Mouse (Mus musculus) adrenal gland, postnatal 14 days (tissue): ENCODE data around the gene Tgfbrap1. TPM values are rescaled to one million over a fixed set of nuclear protein-coding genes. Genes with fewer than 3 reads are reported as not detected.
"Not testable (repeated sequence)": the region's sequence is repeated elsewhere in the genome, so short reads cannot be mapped to it uniquely, and the experiment has no call there.

Source experiments
- DNase-seq: peaks from one replicate; pipeline ENCODE4 v3.0.0; 2021; ENCODE audit warnings: mixed read lengths
- microRNA-seq, 2 experiments: library from miRNA; unstranded; fragments of <30 nt; microRNA quantifications; one replicate each; pipeline ENCODE4 v1.2.0; 2021
- total RNA-seq: library from RNA; stranded (reverse); gene quantifications from 2 replicates; pipeline ENCODE4 v1.2.3, GENCODE M21; 2021

The Tgfbrap1 gene
- total RNA-seq, 1 experiment from 2014 or later = 25.8 TPM

DNA sequence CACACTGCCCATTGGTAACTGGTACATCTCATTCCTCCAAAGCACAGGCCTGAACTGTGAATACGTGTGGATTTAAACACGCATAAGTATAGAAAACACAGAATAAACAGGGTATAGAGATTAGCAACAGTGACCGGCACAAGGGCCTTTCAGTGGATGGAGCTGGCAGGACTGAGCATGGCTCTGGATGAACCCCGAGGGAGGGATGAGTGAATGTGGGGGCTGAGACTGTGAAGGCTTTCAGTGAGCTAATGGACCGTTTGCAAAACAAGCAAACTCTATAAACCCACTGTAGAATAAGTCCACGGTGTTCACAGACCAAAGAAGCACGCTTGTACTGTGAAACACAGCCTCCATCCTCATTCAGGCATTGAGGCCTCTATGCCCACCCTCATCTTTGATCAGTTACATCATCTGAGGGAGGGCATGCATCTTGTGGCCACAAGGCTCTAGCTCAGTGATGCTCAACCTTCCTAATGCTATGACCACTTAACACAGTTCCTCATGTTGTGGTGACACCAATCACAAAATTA, 83.2 kb downstream of the Tgfbrap1 start:
- DNase-seq = not testable (repeated sequence)

DNA sequence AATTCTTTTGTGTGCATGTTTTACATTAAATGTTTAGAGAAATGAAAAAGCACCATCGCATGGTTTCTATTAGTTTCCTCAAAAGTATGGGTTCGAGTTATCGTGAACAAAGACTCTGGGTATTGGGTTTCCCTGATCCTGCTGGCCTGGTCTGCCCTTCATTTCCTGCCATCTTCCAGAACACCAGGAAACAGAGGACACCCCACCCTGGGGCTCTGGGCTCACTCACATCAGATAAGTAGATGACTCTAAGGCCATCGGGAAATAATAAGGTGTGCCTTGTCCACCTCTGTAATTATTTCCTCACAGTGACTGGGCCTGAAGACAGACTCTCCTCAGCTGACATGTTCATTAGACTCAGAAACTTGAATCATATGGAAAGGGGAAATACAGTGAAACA, 88.0 kb downstream of the Tgfbrap1 start:
- DNase-seq = no peak

DNA sequence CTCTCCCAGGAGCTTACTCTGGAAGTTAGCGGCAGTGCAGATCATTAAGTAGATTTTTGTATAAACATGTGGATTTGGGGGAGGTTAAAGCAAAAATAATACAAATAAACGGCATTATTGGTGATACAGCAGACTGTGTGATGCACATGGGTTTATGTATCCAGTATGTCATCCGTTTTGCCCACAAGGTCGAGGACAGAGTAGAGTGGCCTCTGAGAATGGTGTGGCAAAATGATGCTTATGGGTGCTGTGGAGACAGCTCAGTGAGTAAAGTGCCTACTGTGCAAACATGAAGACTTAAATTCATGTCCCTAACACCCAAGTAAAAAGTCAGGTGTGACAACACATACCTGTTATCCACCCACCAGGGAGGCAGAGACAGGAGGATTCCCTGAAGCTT, 91.9 kb downstream of the Tgfbrap1 start:
- DNase-seq = no peak

DNA sequence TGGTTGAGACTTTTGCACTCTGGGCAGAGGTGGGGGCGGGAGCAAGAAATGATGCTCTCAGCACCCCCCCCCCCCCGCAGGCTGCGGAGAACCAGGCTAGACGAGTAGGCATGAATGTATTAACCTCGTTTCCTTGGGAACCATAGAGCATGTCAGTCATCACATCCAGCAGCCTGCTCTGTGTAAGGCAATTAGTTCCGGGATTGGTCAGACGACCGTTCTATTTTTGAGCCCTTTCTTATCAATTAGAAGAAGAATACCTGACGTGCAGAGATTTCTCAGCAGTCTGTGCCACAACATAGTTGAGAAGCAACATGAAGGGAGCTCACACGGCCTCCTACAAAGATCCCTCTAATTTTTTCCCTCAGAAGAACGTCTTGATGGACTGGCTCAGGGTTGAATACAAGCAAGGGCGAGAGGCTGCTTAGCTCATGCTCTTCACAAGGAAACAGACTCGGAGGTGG, 92.4 kb downstream of the Tgfbrap1 start:
- DNase-seq = no peak

Small RNA genes within 50 kb of the gene (microRNA-seq; reads per million reads assigned to microRNA genes)
- 0 reads per million in 2 experiments for gene Gm24001

Other genes starting within 250 kb of the Tgfbrap1 start
- 75.3 and 83.3 TPM in 2 replicates for gene Mrps9, start 247.4 kb downstream of the Tgfbrap1 start, total RNA-seq
- gene Gpr45, start 145.8 kb downstream of the Tgfbrap1 start, total RNA-seq = 2.2 and 3.0 TPM in 2 replicates
- 14.6 and 16.6 TPM in 2 replicates for gene AI597479, start 73 bp upstream of the Tgfbrap1 start, total RNA-seq
- 18.5 and 18.6 TPM in 2 replicates for gene Fhl2, start 98.3 kb upstream of the Tgfbrap1 start, total RNA-seq